Mouse (Mus musculus) layer of hippocampus, adult 9-10 months (tissue): ENCODE data around the gene Btbd9.

ENCODE experiments used
- DNase-seq: peaks from one replicate; pipeline ENCODE4 v3.0.0; 2022; ENCODE audit warnings: low spot score

Gene Btbd9

DNA sequence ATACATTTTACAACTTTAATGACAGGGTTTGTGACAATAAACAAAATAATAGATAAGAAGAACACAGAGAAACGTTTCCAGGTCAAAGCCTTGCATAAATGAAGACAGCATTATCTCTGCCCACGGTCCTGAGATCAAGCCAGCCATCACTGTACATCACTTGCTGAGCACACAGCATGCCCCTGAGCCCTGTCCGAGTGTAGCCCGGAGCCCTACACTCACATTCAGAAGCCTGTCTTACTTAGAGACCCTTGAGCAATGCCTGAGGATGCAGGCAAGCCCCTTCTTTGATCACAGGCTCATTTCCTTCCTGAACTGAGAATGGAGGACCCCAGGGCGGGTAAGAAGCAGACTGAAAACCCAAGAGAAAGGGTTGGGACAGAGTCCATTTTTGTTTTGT lies 240.0 kb downstream of the Btbd9 start:
- no peak for DNase-seq

DNA sequence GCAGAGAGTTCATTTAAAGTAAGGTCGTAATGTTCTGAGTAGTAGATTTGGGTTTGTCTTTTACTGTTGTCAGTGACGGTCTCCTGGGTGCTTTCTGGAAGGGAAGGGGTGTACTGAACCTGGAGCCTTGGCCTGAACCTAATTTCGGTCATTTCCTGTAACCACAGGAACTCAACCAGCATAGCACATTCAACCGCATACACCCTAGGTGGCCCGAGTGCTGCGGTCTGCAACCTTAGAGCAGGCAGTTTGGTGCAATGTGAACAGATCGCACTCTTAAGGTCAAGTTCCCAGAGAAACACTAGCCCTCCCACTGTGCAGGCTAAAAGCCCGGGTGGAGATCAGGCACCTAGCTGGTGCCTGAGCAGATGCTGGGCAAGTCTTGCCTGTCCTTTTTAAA lies 240.5 kb downstream of the Btbd9 start:
- DNase-seq, result no peak

DNA sequence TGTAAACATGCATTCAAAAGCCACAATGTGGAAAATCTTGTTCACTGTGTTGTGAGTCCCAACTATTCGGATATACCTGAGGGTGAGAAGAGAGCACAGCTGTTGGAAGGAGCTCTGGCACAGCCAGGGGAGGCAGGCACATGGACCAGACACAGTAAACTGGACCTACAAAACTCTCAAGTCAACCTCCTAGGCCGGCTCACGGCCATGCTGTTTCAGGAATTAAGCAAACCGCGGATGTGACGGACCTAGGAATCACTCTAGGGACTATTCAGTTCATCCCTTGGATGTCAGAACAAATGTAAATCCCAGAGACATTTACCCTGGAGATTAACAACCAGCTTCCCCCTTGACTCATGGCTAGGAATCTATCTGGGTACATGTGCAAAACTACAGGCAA lies 242.0 kb downstream of the Btbd9 start:
- no peak for DNase-seq

DNA sequence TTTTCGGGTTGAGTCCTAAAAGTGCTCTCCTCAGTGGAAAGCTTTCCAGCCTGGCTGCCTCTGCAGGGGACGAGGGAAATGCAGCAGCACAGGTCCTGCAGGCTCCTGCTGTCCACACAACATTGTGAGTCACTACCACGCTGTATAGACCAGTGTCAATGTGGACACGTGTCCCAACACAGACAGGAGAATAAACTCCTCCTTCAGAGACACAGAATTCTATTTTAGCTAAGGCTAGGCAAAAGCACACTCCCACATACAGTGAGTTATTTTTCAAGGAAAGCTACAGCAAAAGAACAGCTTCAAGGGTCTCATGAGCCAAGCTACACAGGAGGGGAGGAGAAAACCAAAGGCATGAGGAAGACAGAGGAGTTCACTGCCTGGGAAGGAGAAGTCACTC lies 243.2 kb downstream of the Btbd9 start:
- no peak for DNase-seq

DNA sequence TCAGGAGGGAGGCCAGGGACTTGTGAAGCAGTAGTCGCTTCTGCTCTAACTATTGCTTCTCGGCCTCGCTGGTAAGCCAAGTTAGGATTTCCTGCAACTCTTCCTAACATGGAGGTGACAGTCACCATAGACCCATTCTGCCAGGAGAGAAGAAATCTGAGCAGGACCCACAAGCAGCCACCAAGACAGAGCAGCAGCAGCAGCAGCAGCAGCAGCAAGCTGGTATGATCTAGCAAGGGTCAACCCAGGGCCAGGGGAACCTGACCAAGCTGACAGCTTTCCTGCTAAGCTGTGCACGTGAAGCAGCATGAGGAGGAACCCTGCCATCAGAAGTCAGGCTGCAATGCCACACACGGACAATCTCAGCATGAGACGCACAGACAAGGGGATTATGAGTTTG lies 244.9 kb downstream of the Btbd9 start:
- no peak for DNase-seq

DNA sequence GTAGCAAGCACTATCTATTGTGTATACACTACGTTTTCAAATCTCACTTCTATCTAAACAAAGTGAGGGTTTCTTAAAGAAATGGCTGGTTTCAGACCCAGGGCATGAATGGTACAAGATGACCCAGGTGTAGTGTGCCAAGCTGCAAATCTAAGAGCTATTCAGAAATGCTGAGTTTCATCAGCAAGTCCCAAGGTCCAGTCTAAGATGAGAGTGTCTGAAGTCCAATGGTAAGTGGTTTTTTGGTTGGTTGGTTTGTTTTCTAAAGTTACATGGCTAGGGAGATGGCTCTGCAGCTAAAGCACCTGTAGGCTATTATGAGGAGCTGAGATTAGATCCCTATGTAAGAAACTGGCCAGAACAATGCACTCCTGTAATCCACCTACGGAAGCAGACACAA lies 246.8 kb downstream of the Btbd9 start:
- DNase-seq, result no peak

DNA sequence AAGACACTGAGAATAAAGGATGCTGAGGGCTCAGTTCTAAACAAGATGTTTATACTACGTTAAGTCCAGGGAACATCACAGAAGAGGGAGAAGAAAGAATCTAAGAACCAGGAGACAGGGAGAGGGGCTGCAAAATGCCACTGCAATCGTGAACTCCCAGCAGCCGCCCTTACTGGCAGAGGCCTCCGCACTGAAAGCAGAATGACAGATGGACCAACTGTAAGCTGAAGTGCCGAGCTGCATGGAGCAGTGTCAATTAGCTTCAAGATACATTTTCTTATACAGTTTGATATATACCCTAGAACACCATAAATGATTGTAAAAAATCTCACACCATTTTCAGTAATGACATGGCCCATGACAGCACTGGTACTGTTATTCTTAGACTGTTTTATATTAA lies 247.4 kb downstream of the Btbd9 start:
- DNase-seq, result no peak

DNA sequence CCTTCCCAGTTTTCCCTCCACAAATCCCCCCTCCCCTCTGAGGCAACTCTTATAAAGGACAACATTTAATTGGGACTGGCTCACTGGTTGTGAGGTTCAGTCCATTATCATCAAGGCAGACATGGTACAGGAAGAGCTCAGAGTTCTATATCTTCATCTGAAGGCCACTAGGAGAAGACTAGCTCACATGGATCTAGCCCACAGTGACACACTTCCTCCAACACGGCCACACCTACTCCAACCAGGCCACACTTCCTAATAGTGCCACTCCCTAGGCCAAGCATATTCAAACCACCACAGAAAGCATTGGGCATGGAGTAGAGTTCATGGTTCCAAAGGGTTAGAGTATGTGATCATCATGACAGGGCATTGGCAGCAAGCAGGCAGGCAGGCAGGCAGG lies 249.4 kb downstream of the Btbd9 start:
- no peak for DNase-seq

DNA sequence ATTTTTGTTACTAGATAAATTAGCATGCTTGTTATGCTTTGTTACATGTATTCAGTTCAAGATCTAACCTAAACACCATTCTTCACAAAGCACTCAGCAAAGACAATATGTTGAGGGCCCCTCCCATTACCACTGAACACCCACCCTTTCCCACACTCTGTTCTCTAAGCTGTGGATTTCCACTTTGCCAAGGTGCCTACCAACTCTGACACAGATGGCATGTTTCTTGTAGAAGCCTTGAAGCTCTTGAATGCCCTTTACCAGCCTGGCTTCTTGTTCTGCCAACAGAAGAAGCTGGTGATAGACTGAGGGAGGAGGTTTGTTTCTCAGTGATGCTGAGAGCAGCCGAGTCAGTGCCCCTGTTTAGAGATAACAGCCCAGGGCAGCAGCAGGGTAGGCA lies 256.0 kb downstream of the Btbd9 start:
- no peak for DNase-seq

DNA sequence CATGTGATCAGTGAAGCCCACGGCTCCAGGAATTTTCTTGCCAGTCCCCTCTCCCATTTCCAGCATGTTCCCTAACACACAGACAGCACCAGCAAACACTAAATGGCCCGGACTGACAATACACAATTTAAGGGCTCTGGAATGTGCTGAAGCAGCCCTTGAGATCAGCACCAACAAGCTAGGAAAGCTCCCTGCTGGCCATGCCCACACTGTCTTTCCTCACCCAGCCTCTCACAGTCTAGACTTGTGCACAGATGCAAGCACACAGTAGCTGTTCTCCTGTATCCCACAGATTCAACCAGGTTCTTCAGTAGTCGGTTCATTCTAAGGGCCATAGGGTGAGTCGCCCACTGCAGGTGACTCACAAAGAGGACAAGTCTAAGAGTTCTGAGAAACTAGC lies 263.6 kb downstream of the Btbd9 start:
- DNase-seq, result no peak

DNA sequence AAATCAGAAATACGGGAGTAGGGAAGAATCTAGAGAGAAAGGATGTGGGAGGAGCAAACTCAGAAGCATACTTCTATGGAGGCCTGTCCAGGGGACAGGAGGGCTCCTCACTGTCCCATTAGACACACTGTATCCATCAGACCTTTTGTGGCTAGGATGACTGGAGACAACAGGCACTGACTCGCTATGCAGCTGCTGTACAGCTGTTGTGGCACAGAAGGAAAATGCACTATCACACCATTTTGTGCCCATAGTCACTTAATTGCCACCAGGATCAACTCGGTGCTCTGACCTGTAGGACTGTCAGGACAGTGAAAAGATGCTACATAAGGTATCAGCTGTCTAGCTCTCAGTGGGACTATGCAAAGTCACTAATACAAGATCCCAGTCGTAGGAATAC lies 266.7 kb downstream of the Btbd9 start:
- DNase-seq, result no peak

DNA sequence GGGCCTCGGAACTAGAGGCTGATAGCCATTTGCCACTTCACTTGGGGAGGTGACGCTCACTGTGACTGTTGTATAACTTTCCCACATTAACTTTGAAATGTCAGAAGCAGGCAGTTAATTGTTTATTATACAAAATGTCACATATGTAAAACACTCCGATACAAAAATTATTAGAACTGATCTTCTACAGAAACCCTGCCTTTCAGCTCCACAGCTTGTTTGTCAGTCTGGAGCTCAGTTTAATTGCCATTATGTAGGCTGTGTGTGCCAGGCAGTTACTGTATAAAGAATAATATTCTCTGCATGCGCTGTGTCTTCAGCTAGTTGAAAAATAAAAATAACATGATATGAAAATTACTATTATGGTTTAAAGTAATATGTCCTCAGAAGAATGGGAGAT lies 267.4 kb downstream of the Btbd9 start:
- DNase-seq, result no peak

DNA sequence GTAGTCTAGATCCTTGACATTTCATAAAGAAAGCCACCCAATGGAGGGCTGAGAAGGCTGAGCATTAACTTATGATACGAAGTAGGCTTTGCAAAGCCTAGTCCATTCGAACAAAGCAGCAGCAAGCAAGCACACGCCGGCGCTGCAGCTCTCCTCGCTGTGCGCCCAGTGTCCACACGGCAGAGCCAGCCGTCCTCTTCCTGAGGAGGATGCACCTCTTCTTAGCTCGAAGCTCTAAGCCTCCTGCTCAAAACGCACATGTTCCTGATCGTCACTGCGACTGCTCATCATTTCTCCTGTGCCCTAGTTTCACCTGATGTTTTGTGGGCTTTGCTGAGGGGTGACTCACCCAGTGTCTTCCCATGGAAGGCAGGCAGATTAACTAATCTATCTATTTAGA lies 268.0 kb downstream of the Btbd9 start:
- DNase-seq, result no peak

DNA sequence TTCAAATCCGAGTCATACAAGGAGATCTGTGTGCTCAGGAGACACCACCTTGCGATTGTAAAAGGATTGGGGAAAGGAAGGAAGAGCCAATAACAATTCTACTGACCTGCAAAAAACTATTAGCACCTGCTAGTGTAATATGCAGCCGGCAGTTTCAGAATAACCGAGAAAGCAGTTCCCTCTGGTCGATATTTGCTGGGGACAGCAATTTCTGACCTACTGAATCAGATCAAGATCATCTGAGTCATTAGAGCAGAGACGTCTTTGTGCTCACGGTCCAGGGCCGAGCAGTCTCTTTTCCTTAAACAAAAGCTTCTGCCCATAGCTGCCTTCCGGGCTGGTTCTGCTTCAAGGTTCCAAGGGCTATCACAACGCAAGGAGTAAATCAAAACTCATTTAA lies 269.1 kb downstream of the Btbd9 start:
- DNase-seq, result no peak

DNA sequence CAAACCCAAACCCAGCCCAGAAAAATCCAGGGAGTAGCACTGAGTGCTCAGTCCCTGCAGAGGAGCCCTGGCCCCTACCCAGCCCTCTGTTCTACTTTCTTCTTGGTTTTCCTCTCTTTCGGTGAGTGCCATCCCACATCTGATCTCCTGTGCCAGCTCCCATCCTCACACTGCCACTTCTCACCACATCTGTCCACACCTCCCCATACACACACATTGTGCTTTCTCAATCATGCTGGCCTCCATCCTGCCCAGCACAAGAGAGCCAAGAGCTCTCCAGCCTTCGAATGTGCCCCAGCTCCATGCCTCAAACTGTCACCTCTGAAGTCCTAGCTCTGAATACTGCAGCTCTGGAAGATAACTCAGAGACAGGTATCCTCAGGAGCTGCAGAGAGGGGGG lies 271.5 kb downstream of the Btbd9 start:
- no peak for DNase-seq

DNA sequence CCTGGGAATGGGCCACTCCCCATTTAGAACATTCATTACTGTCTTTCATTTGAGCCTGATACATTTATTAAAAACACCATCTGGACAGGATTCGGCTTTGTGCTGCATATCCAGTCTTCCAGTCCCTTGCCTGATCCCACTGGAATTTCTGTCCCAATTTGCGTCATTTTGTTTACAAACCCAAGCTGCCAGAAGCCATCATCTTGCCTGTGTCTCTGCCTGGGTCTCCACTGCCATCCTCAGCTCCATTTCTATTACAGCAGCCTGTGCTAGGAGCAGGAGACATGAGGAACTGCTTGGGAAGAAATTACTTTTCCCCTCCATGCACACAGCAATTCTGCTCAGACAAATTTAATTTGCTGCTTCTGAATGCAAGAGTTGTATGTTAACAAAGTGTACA lies 274.9 kb downstream of the Btbd9 start:
- no peak for DNase-seq

DNA sequence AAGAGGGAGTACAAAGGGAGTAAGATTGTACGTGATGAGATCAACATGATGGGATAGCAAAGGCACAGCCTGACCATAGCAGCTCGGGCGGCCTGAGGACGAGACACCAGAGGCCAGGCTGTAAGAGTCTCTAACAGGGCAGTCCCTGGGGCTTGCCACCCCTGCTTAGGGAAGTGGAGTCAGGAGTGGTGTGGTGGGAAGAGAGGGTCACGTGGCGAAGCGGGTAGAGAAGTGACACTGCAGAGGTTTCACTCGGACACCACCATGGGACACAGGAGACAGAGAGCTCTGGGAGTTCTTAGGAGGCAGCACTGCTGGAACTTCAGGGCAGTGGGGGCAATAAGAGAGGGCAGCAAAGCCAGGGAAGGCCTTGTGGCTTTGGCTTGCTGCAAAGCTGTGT lies 278.9 kb downstream of the Btbd9 start:
- no peak for DNase-seq

DNA sequence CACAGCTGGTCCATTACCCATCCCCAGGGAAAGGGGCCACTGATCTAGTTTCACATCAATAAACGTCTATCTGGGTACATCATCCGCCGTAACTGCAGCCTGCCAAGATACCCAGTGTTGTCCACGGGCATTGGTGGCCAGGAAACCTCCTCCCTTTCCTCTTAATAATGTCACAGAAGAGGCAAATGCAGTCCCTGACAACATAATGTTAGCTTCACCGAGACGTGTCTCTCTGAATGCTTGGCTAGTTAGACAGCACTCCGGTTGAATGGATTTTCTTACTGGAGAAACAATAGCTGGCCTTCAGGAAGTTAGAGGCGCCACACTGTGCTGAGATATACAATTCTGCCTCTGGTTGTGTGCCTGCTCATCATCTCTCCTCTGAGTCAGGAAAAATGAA lies 280.2 kb downstream of the Btbd9 start:
- no peak for DNase-seq

DNA sequence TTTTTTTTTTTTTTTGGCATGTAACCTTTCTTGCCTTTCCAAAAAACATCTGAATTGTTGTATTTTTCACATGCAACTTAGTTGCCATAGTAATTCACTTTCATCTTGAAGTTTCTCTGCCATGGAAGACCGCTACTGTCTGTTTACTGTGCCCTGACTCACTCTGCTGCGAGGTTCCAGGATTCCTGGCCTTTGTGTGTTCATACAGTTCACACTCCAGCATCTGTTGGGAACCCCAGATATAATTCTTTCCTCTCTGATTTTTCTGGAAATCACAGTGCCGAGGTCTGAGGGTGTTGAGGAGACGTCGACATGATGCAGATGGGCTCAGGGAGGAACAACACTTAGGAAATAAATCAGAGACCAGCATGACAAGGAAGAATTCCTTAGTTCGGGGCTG lies 283.6 kb downstream of the Btbd9 start:
- no peak for DNase-seq

DNA sequence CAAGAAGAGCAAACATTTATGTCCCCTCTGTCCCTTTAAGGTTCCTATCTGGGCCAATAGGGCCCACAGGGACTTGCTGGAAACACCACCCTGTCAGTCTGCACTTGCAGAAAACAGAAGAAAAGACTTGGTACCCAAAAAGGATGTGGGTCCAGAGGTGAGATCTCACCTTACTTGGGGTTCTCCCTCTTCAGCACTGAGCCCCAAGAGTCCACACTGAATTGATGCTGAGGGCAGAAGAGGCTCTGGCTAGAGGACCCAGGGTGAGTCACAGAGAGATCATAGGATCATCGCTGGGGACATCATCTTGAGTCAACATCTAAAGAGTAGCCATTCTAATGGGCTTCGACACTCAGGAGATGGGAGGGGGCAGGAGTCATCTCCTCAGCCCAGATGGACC lies 290.6 kb downstream of the Btbd9 start:
- no peak for DNase-seq

DNA sequence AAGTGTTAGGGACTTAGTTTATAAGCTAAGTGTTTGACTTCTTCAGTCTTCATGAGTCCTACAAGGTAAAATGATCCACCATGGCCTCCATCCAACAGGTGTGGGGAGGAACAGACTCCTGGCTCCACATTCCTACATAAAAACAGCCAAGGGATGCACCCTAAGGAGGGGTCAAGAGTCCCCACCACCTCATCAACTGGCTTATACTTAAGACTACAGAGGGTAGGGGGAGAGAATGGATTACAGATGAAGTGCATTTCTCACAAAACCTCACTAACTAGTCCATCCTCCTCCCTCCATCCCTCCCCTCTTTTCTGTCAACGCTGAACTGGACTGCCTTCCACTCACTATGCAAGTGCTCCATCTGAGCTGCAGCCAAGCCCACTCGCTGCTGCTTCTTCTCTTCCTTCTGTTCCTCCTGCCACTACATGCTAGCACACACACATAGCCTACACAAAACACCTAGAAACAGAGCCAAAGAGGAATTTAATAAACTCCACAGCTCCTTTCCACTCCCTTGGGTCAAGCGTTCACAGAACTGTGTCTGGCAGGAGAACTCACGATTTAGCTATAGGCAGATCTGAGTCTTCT lies 292.7 kb downstream of the Btbd9 start:
- DNase-seq, result no peak

DNA sequence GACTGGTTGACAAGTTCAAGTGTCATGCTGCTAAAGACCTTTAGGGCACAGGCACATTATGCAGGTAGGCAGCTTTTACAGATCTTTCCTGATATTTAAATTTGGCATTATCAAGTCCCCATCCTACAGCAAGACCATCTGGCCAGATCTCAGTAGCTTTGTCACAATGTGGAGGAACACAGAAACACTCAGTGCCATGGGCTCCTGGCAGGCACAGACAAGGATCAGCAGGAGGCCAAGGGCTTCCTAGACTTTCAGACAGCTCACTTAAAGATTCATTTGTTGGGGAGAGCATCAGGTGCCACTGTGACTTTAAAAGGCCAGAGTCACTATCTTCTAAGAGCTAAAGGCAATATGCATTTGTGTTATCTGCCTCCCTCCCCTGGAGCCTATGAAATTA lies 293.3 kb downstream of the Btbd9 start:
- no peak for DNase-seq

DNA sequence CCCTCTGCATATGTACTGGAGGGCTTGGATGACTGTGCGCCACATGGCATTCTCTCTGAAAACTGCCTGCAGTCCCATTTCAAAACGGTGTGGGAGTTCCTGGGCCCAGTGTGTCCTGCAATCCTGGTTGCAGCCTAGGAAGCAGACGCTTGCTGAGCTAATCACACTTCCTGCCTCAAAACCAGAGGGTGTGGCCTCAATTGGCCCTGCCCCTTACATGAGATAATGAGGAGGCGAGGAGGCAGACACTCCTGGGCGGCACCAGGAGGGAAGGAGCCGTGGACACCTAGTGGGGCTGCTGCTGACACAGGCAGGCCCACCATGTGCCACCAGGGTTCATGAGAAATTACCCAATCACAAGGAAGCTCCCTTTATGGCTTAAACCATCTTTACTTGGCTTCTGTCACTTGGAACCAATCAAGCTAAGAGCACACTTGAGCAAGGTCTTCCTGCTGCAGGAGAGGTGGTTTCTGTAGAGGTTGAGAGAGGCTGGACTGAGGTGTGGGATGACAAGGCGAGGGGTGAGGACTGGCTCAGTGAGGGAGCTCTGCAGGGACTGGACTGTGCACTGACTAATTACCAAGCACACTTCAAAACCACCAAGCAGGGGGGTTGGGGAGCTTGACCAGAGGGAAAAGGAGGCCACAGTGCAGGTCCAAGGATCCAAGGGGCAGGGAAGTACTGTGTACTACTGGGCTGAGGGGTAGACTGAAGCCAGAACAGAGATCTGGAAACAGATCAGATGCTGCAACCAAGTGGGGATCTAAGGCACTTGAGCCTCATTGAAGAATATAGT lies 295.8 kb downstream of the Btbd9 start:
- DNase-seq, result no peak

DNA sequence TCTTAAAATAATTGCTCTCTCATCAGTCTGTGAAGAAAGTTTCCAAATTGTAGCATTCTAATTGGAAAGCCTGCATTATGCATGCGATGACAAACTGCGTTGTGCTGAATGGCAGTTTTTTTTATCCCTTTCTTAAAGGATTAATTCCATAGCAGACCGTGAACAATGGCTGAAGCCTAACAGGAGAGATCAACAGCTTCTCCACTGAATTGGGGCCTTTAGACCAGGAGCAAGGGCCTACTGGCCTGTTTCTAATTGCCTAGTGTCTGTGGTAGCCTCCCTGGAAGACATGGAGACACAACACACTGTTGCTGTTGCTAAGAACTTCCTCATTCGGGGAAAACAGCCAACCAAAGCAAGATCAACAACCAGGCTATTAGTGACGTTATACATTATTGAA lies 296.6 kb downstream of the Btbd9 start:
- no peak for DNase-seq
